Mouse (Mus musculus) embryo, embryonic 11 days (tissue): ENCODE data around the gene Tent5c.

ENCODE experiments used
- DNase-seq: peaks from one replicate; pipeline ENCODE4 v3.0.0-alpha.2; 2015

Gene Tent5c

DNA sequence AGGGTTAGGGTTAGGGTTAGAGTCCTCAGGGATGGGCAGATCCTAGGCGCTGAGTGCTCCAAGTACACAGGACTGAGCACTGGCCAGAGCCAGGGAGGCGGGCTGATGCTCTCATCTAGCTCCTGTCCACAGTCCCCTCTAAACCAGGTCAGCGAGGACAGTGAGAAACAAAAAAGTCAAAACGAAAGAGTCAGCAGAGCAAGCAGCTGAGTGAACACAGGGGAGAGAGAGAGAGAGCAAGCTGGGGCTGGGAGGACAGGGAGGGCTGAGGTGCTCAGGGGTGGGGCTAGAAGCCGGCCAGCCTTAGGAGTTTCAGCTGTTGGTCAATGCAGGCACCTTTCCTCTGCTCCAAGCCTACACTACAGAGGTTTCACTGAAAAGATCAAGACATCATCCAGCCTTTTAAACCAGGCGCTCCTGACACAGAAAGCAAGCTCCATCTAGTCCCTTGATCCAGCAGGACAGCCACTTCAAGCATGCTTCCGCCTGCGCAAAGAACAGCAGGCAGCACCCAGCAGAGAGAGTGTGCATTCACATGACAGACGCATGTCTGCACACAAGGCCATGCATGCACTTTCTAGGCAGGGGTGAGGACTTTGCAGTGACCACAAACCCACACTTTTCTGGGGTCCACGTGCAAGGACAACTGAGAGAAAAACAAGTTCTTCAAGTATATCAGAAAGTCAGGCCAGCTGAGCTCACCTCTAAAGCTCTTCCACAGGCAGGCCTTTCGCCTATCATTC is 3.6 kb downstream of the Tent5c start:
- DNase-seq: no peak

DNA sequence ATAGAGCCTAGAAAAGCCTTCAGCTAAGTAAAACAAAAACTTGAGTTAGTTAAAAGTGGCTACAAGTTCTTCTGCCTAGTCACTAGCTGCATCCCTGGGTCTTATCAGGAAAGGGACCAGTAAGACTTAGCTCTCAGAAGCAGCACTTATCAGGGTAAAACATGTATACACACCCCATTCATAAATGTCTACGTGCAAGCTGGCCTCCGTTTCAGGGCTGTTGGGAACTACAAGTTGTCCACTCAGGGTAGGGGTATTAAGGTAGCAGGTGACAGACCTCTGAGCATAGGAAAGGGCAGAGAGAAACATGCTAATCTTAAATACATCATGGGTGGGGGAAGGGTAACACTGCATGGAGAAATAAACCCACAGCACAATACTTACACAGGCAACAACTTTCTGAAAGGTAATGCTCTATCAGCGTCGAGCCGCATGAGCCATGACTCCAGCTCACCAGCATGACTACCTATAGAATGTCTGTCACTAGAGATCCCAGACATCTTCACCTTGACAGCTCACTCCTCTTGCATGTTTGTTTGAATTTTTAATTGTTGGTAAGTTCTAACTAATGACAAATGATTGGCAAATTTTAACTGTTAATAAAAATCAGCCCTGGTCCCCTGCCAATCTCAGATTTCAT is 6.0 kb downstream of the Tent5c start:
- DNase-seq: no peak

DNA sequence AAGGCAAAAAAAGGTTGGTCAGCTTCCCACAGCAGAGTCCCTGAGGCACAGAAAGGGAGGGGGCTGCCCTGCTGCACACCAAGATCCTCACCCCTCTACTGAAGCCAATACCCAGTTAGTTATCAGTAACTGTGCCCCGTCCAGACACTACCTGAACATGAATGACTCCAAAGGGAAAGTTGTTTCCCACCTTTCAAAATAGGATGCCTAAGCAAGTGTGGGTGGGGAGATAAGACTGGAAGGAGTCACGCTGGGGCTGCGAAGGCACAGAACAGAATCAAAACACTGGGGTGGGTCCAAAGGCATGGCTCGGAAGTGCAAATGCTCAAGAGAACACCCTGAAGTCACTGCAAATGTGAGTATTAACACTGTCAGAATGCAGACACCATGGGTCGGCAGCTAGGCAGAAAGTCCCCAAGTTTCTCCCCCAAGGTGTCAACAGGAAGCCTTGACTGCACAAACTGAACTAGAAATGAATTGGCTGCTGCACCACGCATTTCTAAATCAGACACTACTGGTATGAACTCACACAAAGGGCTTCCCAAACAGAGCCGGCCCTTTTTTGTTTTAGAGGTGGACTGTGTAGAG is 6.7 kb downstream of the Tent5c start:
- DNase-seq: no peak

DNA sequence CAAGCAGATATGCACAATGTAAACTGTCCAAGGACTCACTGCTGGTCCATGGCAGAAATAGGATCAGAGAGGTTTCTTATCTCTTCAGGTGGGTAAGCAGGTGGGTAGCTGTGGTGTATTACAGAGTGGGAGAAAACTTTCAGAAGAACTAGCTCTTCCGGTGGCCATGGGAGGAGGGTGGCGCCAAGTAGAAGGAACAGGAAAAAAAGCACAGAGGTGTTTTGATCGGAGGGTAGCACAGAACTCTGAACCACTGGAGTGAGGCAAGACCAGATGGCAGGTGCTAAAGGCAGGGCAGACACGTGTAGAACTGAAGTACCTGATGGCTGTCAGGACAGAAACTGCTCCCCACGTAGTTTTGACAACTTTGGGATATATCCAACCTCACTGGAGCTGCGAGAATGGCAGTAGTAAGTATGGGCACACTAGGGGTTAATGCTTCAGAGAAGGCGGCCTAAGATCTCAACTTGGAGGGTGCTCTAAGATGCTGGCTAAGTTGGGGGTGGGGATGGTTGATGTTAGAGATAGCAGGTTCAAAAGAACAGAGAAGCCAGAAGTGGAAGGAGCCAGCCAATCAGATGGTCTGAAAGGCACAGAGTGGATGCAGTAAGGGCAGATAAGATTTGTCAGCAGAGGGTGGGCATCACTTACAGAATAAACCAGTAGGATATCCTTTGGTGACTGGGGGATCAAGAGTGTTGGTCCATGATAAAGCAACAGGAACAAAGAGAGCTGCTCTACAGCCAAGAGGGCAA is 8.7 kb downstream of the Tent5c start:
- no peak for DNase-seq

DNA sequence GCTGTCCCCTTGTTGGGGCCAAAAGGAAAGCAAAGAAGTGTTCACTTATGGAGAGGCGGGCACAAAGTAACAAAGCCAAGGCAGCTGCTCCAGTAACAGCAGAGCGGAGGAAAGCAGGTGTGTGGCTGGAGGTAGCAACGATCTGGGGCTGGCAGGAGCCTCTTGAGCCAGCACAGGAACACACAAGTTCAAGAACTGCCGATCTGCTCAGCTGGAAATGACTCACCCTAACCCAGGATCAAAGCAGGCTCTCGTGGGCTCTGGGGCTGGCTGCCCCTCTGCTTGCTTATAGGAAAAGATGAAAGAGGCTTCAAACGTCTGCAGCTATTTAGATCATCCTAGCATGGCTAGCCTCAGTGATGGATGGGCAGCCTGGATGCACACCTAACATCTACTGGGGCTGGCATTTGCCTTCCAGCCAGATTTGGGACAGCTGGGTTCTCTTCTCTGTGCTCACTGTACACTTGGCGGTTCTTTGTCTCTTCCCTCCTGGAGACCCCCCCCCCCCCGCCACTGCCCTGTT is 14.1 kb downstream of the Tent5c start:
- no peak for DNase-seq

DNA sequence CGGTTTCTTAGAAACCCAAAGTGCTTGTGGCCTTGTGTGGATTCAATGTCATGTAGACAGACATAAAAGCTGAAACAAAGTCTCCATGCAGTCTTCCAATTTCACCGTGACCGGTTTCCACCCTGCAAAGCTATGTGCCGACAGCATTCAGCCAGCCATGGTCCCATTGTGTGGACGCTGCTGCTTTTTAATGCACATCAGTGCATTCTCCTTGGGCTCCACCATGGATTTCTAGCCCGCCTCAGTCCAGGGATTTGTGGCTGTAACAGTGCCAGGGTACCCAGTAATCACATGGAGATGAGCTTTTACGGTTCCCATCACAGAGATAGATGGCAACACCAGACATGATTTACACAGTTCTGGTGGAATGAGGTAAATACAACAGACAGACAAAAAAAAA is 14.6 kb downstream of the Tent5c start:
- peak; percentile 41 for DNase-seq

DNA sequence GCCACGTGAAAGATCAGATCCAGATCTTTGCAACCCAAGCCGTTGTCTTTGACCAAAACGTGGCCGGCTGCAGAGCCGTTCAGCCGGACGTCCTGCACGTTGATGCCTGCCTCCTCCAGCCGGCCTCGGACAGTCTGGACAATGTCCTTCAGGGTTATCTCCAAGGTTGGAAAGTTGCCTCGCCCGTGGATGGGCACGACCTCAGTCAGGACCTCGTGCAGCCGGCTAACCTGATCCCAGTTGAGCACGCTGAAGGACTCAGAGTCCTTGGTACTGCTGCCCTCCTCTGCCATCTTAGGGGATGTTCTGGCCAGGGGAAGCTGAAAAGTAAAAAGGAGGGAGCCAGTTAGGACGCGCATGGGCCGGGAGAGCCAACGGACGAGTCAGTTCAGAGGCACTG is 16.0 kb downstream of the Tent5c start:
- DNase-seq: no peak

DNA sequence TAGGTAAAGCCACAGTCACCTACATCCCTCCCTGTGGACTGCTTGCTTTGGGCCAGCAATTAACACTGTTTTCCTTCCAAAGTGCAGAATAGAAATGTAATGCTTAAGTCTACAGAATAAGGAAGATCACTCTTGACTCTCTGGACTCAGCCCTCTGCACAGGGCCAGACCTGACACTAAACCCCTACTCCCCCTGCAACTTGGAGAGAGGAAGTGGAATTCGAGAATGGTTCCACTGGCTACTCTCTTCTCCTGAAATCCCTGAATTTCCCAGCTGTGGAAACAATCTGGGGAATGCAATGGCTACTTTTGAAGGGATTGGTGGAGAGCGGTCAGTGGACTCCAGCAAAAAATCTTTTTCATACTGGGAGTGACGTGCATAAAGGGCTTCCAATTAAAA is 18.2 kb downstream of the Tent5c start:
- no peak for DNase-seq

DNA sequence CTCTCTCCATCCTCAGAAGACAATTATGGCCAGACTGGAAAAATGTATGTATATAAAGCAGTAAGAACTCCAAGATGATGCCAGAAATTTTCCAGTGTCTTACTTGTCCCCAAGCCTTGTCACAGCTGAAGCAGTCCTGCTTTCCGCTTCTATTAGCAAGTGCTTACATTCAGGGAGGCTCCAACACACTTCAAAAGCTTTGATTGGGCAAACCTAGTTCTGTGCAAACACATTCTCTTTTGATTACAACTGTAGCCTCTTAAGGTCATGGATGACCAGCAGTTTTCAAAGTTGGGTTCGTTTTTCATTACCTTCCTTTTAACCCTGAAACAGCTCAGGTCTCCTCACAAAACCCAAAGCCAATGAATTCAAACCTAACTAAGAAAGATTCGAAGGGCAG is 19.0 kb downstream of the Tent5c start:
- no peak for DNase-seq

DNA sequence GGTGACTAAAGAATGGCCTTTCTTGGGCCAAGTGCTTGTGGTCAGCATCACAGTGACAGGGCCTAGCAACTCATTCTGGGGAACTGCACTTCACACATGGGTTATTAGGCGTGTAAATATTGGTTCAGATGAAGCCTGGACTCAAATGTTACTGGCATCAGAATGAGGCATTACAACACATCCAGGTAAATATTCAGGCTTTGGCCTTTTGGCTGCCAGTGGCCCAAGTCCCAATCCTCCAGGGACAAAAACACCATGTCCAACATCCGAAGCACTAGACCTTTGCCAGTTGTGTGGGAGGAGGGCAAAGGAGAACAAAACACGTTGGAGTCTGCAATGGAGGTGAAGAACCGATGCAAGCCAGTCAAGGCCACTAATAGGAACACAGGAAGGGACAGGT is 22.6 kb downstream of the Tent5c start:
- no peak for DNase-seq

DNA sequence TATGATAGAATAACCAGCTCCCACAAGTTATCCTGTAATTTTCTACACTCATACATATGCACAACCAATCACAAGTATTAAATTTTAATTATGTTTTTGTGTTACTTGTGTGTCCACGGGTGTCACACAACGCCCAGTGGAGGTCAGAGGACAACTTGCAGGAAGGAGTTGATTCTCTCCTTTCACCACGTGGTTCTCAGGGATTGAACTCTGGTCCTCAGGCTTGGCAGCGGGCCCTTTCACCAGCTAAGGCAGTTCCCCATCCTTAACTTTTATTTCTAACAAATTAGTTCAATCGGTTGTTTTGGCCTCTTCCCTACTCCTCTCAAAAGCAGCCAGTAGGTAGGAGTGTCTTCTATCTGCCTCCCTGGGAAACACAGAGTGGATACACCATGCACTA is 24.5 kb downstream of the Tent5c start:
- DNase-seq: no peak

DNA sequence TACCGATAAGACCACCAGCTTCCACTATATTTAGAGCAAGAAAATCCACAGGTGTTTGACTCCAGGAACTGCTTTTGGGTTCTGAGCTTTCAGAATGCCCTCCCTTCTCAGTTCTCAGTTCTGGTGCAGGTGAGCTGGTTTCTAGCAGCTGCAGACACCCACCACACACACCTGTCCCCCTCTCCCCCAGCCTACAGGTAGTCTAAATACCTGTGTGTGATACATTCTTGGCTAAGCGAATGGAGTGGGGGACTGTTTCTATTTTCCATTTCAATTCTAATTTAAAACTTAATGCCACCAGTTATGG is 25.2 kb downstream of the Tent5c start:
- DNase-seq: no peak

DNA sequence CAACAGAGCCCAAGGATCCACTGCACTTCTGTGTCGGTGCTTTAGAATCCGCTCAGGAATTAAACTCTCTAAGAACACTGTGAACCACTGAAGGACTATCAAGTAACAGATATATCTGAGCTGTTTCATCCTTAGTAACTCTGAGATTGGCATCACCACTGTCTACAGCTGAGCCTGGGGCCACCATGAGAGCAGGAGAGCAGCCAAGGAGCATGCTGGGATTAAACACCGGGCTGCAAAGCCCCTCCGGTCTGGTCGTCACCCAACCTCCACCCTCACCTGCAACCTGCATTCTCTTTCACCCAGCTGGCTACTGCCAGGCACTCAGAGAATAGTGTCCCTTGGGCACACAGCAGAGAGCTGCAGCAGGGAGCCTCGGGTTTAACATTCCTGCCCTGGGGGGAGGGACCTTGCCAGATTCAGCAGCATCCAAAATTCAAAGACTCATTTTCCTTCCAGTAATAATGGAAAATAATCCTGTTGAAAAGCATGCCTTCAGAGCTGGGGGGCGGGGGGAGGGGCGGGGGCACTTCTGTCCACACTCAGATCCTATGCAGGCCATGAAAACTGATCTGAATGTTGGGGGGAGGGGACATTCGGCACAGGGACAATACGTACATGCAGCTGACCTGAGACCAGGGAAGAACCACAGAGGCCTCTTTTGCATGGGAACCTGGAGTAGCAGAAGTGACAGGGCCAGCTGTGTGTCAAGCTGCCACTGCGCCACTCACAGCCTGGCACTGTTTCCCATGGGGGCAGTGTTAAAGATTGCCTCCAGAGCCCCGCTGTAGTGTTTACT is 25.8 kb downstream of the Tent5c start:
- DNase-seq: peak; percentile 39

DNA sequence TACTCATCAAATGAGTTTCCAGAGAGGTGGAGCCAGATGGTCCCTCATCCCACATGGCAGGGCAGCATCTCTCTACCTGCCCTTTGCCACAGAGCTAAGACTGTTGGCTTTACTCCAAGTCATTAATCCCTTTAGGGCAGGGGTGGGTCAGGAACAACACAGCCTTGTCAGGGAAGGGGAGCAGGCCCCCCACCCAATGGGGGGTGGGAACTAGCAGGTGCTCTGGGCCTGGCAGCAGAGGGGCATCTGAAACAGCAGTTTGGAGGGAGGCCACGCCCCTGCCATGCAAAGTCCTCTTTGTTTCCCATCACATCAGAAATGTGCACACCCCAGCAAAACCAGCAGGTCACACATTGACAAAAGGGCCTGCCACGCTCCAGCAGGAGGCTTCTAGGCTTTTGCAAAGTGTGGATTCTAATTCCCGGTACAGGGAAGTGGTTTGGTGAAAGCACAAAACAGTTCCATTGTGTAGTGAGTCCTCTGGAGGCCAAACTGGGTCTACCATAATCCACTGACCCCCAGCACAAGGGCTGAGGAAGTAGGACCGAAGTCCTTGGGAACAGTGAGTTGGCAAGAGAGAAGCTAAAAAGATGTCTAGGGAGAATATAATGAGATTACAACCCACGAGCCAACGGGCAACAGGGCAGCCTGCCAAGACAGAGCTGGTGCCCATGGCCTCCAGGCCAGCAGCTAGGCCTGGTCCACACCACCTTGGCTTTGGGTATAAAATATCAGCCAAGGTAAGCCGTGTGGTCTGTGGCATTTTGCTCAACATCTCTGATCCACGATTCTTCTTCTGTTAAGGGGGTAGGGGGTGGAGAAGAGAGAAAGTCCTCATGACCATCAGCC is 26.7 kb downstream of the Tent5c start:
- DNase-seq: no peak

DNA sequence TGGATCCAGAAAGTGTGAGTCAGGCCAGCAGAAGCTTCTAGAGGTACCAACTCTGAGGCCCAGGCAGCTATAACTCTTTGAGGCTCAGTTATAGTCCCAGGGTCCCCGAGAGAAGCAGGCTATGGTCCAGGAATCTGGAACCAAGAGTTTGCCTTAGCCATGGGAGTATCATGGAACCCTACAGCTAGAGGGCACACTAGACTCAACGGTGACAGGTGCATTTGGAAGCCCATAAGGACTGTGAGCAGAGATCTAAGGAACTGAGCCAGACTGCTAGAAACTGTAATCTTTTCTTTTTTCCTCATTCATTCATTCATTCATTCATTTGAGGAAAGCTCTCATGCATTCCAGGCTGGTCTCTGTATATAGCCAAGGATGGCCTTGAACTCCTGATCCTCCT is 28.6 kb downstream of the Tent5c start:
- no peak for DNase-seq

DNA sequence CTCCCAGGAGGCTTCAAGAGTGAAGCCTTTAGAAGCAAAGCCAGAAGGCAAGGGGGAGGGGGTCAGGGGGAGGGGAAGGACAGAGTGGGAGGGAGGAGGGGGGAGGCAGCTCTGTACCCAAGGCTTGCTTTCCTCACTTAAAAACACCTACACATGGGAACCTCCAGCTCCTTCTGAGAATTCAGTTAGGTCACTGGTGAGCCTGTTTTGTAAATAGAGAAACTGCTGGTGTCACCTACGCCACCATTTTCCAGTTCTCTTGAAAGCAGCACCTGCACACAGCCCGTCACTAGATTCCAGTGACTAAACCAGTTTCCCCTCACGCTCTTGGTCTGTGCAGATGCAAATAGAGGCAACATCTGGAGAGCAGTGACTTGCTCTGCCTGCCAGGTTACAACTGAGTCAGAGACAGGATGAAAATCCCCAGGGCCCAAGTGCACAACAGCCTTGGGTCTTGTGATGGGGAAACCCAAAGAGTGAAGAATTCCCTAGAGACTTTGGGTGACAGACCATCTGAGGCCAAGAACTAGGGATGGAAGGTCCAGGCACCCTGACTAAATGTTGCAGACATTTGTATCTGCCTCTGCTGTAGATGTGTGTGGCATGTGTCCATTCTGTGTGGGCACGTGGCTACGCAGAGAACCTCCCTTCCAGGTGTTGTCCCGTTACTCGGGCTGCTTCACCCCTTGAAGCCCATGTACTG is 45.2 kb downstream of the Tent5c start:
- DNase-seq: no peak

DNA sequence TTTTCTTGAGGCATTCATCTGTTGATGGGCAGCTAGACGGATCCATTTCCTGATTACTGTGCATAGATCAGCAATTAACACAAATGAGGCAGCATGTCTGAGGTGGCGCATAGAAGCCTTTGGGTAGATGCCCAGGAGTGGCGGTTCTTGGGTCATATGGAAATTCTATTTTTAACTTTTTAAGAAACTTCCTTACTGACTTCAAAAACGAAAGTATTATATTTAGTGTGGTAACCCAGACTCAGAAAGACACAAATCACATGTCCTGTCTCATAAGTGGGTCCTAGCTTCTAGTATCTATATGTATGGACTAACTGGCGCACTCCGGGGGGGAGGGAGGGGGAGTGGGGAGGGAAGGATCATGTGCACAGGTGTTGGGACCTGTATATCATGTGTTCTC is 46.6 kb downstream of the Tent5c start:
- DNase-seq: no peak

DNA sequence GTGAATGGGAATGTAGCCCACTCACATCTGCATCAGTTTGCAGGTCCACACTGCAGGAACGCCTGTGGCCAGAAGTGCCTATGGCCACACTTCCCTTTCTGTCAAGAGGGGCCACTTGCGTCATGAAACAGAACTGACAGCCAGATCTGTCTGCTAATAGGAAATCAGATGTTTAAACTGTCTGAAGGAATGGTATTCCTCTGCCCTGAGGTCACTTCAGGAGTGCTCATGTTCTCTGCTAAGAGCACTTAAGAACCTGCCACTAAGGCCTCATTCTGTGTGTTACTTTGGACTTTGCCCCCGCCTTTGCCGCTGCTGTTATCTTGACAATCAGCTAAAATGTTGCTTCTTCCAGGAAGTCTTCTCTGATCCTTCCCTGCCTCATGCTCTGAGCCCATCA is 48.4 kb downstream of the Tent5c start:
- DNase-seq: no peak

DNA sequence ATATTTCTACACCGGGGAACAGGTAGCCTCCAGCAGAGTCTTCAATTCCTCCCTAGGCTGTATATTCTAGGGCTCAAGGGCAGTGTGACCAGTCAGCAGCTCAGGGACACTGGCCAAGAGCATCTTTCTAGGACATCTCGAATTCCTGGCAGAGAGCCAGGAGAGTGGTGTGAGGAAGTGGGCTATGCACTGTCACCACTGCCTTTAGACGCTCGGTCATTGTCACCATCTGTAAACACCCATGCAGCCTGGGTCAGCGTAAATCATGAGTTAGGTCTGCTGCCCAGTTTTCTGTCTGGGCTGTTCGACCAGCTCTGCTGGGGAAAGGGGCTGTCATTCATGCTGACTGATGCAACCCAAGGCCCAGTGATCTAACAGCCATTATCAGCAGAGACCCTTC is 49.1 kb downstream of the Tent5c start:
- DNase-seq: peak; percentile 16

DNA sequence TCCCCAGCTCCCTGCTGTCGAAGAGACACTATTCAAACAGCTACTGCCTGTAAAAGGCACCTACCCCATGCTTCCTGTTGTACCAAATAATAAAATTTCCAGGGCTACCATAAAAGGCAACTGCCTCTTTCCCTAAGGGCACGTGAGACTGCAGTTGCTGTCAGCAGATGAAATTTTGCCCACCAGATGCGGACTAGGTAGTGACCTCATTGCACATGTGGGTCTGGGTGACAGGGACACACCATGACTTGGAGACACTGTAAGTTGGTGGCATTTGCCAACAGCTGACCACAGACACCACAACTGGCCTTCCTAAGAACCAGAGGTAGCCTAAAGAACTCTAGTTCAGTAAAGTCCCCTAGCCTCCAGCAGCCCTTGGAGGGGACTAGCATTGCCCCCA is 50.0 kb downstream of the Tent5c start:
- DNase-seq: no peak

DNA sequence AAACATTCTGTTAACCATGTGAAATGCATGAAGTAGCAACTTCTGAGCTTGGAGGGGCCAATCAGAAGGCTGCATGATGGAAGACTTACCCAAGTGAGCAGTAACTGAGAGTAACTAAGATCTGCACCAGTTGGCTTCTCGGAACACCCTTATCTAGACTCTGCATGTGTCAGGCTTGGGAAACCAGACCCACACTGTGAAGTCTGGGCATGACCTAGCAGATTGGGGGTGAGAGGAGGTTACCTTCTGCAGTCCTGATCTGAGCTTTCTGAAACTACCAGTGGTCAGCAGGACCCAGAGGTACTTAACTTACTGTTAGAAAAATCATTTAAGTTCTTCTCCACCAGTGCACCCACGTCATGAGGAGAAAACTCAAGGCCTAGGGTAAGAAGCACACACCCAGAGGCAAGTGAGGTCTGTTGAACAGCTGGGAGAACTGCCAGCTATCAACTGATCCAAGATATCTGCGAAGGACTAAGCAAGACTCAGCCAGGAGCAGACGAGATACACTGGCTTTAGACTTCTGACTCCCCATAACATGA is 50.6 kb downstream of the Tent5c start:
- no peak for DNase-seq
